ENCODE assay signal across 8 mouse cellular contexts in genomic region chr2:9882371-9882925, GRCm38 (mm10). TPM values are rescaled to one million over a fixed set of nuclear protein-coding genes. Genes with fewer than 3 reads are reported as not detected.
DNase-seq lines count a peak whose midpoint lies in the region; ATAC-seq and TF ChIP-seq lines count a peak whose summit lies in the region.
"Had no signal": no experiment of that assay in that cellular context is flagged by ENCODE, and none has a peak within 500 bp of the region (broad histone marks: within the 10 kb centered on the region; RNA-seq: fewer than 3 reads in every experiment).

No protein-coding gene starts in this region.

- no peak for TF ChIP-seq CTCF in spleen, adult 2 months (IDR thresholded peaks at IDR 0.05; ENCODE audit: extremely low read depth, insufficient read depth, insufficient read length, insufficient replicate concordance)
- TF ChIP-seq CTCF in lung, postnatal 0 days (IDR thresholded peaks at IDR 0.05): no peak
- TF ChIP-seq CTCF in layer of hippocampus, adult 2 months (conservative IDR thresholded peaks at IDR 0.05): no peak

- ATAC-seq in embryonic facial prominence, embryonic 12.5 days (ENCODE audit: insufficient number of reproducible peaks, insufficient read depth, low FRiP score, low TSS enrichment): no peak
- no peak for ATAC-seq in hindbrain, embryonic 12.5 days (ENCODE audit: low FRiP score)
- ATAC-seq in lung, postnatal 0 days: no peak

- H3K9me3 ChIP-seq in embryonic facial prominence, embryonic 12.5 days: no peaks in the 10 kb centered on the region
- no peaks in the 10 kb centered on the region for H3K9me3 ChIP-seq in hindbrain, embryonic 12.5 days (replicated peaks)
- no peaks in the 10 kb centered on the region for H3K9me3 ChIP-seq in lung, postnatal 0 days (ENCODE audit: low read length)

- no peak for TF ChIP-seq POLR2A in spleen, adult 2 months (IDR thresholded peaks at IDR 0.05; ENCODE audit: low read depth, low read length)

- peaks cover 12% of the 10 kb centered on the region for H3K4me1 ChIP-seq in spleen, adult 2 months (ENCODE audit: control insufficient read depth, insufficient read depth, insufficient read length)
- peaks cover 22% of the 10 kb centered on the region for H3K4me1 ChIP-seq in embryonic facial prominence, embryonic 12.5 days
- peaks cover 34% of the 10 kb centered on the region for H3K4me1 ChIP-seq in hindbrain, embryonic 12.5 days
- peaks cover 11% of the 10 kb centered on the region for H3K4me1 ChIP-seq in lung, postnatal 0 days (ENCODE audit: insufficient read depth, low read depth, low read length)

- no peak for DNase-seq in spleen, adult 2 months (ENCODE audit: low read depth in 1 of 2, low spot score in 2 of 2)
- no peak for DNase-seq in spleen, postnatal 14 days (ENCODE audit: low spot score in 2 of 2)
- no peak for DNase-seq in lung, postnatal 0 days (ENCODE audit: low spot score)
- DNase-seq in layer of hippocampus, adult 18-20 months (ENCODE audit: low spot score in 2 of 2): no peak
- DNase-seq in layer of hippocampus, adult 2 months (ENCODE audit: low spot score in 2 of 2): no peak

- H3K36me3 ChIP-seq in spleen, adult 2 months (ENCODE audit: control insufficient read depth, insufficient read depth, low read length): no peaks in the 10 kb centered on the region
- H3K36me3 ChIP-seq in embryonic facial prominence, embryonic 12.5 days: no peaks in the 10 kb centered on the region
- no peaks in the 10 kb centered on the region for H3K36me3 ChIP-seq in hindbrain, embryonic 12.5 days
- H3K36me3 ChIP-seq in lung, postnatal 0 days (ENCODE audit: insufficient read depth, low read length): no peaks in the 10 kb centered on the region

- H3K9ac ChIP-seq in embryonic facial prominence, embryonic 12.5 days: peak overlapping the region; percentile 29; the same call in 1 of the 2 replicates
- peak overlapping the region; percentile 27 for H3K9ac ChIP-seq in hindbrain, embryonic 12.5 days
- no peak overlapping the region for H3K9ac ChIP-seq in lung, postnatal 0 days (replicated peaks; ENCODE audit: low read depth)

- H3K4me2 ChIP-seq in embryonic facial prominence, embryonic 12.5 days (replicated peaks): peak overlapping the region; percentile 85
- peak overlapping the region; percentile 77 for H3K4me2 ChIP-seq in hindbrain, embryonic 12.5 days (replicated peaks)
- H3K4me2 ChIP-seq in lung, postnatal 0 days (replicated peaks; ENCODE audit: low read depth, low read length): peak overlapping the region; percentile 52

- H3K27ac ChIP-seq in spleen, adult 2 months (ENCODE audit: insufficient read depth, low read length): no peak overlapping the region
- peak overlapping the region; percentile 59 for H3K27ac ChIP-seq in embryonic facial prominence, embryonic 12.5 days
- H3K27ac ChIP-seq in hindbrain, embryonic 12.5 days: peak overlapping the region; percentile 66
- no peak overlapping the region for H3K27ac ChIP-seq in lung, postnatal 0 days (ENCODE audit: low read length)
- H3K27ac ChIP-seq in layer of hippocampus, adult 2 months: no peak overlapping the region

- peak overlapping the region; percentile 35; the same call in 1 of the 2 replicates for H3K4me3 ChIP-seq in spleen, adult 2 months (ENCODE audit: extremely low read depth, insufficient read depth, insufficient read length)
- H3K4me3 ChIP-seq in embryonic facial prominence, embryonic 12.5 days: peak overlapping the region; percentile 37
- H3K4me3 ChIP-seq in hindbrain, embryonic 12.5 days: peak overlapping the region; percentile 28
- peak overlapping the region; percentile 27 for H3K4me3 ChIP-seq in lung, postnatal 0 days (ENCODE audit: low read depth, low read length)
- no peak overlapping the region for H3K4me3 ChIP-seq in layer of hippocampus, adult 2 months

- no peak for TF ChIP-seq EP300 in lung, postnatal 0 days (IDR thresholded peaks at IDR 0.05)

- H3K27me3 ChIP-seq in spleen, adult 2 months (ENCODE audit: control insufficient read depth, insufficient read depth, low read length): peaks cover 48% of the 10 kb centered on the region
- peaks cover 56% of the 10 kb centered on the region for H3K27me3 ChIP-seq in embryonic facial prominence, embryonic 12.5 days
- H3K27me3 ChIP-seq in hindbrain, embryonic 12.5 days: peaks cover 86% of the 10 kb centered on the region
- peaks cover 75% of the 10 kb centered on the region for H3K27me3 ChIP-seq in lung, postnatal 0 days (replicated peaks; ENCODE audit: insufficient read depth, low read length)

- WGBS in spleen, adult 2 months: 2% methylated on average over 39 of the region's 39 CpGs
- under 1% methylated on average over 39 of the region's 39 CpGs for WGBS in embryonic facial prominence, embryonic 12.5 days
- WGBS in hindbrain, embryonic 12.5 days: 1% methylated on average over 39 of the region's 39 CpGs
- 1% methylated on average over 39 of the region's 39 CpGs for WGBS in lung, postnatal 0 days

RNA-seq across cellular contexts. Expression of gene 4930412O13Rik, which starts 1.4 kb away (rescaled TPM):
- polyA plus RNA-seq in spleen, adult 2 months (2012; rRNA removed): not detected in 2 replicates
- 1.8 and 1.9 TPM in 2 replicates for polyA plus RNA-seq in embryonic facial prominence, embryonic 12.5 days (2016; fragmentation: Nextera tagmentation; extraction: Ambion mirVana)
- polyA plus RNA-seq in hindbrain, embryonic 12.5 days (2016; fragmentation: Nextera tagmentation; extraction: Ambion mirVana): 1.1 and 2.9 TPM in 2 replicates
- polyA plus RNA-seq in lung, postnatal 0 days (2015; fragmentation: Nextera tagmentation; extraction: Ambion mirVana): not detected in 2 replicates
- not detected for total RNA-seq in layer of hippocampus, adult 18-20 months (2021)
- not detected for total RNA-seq in layer of hippocampus, adult 2 months (2021)
- polyA plus RNA-seq: cerebellum, adult 2 months had no signal

RNA-seq across cellular contexts. Expression of gene 9230102O04Rik, which starts 6.9 kb away (rescaled TPM):
- not detected in 2 replicates for polyA plus RNA-seq in spleen, adult 2 months (2012; rRNA removed)
- 0.41 and 1.0 TPM in 2 replicates for polyA plus RNA-seq in embryonic facial prominence, embryonic 12.5 days (2016; fragmentation: Nextera tagmentation; extraction: Ambion mirVana)
- polyA plus RNA-seq in hindbrain, embryonic 12.5 days (2016; fragmentation: Nextera tagmentation; extraction: Ambion mirVana): 3.5 and 3.8 TPM in 2 replicates
- polyA plus RNA-seq in lung, postnatal 0 days (2015; fragmentation: Nextera tagmentation; extraction: Ambion mirVana): not detected in 2 replicates
- total RNA-seq in layer of hippocampus, adult 18-20 months (2021): not detected
- not detected for total RNA-seq in layer of hippocampus, adult 2 months (2021)
- polyA plus RNA-seq: cerebellum, adult 2 months had no signal

RNA-seq across cellular contexts. Expression of gene Gata3, which starts 7.4 kb away (rescaled TPM):
- polyA plus RNA-seq in spleen, adult 2 months (2012; rRNA removed): 5.9 and 9.6 TPM in 2 replicates
- polyA plus RNA-seq in embryonic facial prominence, embryonic 12.5 days (2016; fragmentation: Nextera tagmentation; extraction: Ambion mirVana): 22.6 and 23.6 TPM in 2 replicates
- 48.4 and 63.4 TPM in 2 replicates for polyA plus RNA-seq in hindbrain, embryonic 12.5 days (2016; fragmentation: Nextera tagmentation; extraction: Ambion mirVana)
- polyA plus RNA-seq in lung, postnatal 0 days (2015; fragmentation: Nextera tagmentation; extraction: Ambion mirVana): 2.4 and 2.7 TPM in 2 replicates
- not detected for total RNA-seq in layer of hippocampus, adult 18-20 months (2021)
- not detected for total RNA-seq in layer of hippocampus, adult 2 months (2021)

Comparison
In these comparisons a context has a peak if more than half of its experiments do, and no peak if none do; other contexts are left out.
1. H3K27ac ChIP-seq: peak in embryonic facial prominence, embryonic 12.5 days (single experiment) and hindbrain, embryonic 12.5 days (single experiment); none in spleen, adult 2 months (single experiment), lung, postnatal 0 days (single experiment) and layer of hippocampus, adult 2 months (single experiment).
2. Peak in every context shown above with its lines, with median percentiles within 50 percentile points of each other: H3K4me2 ChIP-seq.